Mouse (Mus musculus) cerebellum, postnatal 14 days (tissue): Measurements from ENCODE around the gene Trpm3.

ENCODE experiments used
- DNase-seq, 2 experiments: peaks; one replicate each; pipeline ENCODE4 v3.0.0; 2021; ENCODE audit warnings: mixed read lengths in 2 of 2

Gene Trpm3

DNA sequence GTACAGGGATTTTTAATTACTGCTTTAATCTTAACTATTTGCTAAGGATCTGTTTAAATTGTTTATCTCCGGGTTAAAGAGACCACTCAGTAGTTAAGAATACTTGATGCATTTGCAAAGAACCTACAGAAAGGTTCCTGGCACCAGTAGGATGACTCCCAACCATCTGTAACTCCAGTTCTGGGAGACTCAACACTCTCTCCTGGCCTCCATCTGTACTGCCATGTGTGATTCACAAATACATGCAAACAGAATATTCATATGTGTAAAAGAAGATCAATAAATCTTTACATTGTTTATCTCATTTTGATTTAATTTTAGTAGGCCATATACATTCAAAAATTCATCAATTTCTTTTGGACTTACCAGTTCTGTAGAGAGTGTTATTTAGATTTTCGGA, 731.0 kb downstream of the Trpm3 start:
- DNase-seq = no peak

- DNase-seq = no peak
These were observed 733.6 kb downstream of the Trpm3 start for GRCm38 (mm10) chr19:22872456-22872855.

- no peak for DNase-seq
These were observed 741.4 kb downstream of the Trpm3 start for GRCm38 (mm10) chr19:22880199-22880598.

DNA sequence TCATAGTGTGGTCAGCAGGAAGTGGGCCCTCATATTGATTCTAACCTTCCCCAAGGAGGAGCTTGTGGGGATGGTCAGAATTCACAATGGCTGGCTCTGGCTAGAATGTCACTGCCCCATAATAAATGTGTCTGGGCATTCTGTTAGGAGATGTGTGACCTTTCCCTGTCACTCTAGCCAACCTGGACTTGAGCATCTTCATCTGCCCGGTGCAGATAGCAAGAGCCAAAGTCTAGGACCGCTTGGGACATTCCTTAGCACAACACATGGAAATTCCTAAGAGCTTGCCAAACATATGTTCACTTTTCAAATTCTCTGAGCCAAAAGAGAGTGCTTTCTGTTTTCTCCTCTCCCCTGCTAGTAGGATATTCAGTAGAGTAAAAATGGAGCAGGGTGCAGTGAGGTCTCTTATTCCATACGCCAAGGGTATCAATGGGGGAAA, 743.8 kb downstream of the Trpm3 start:
- DNase-seq = peak; percentile 39 to 70

GRCm38 (mm10) chr19:22883154-22883553, 744.3 kb downstream of the Trpm3 start:
- no peak for DNase-seq

GRCm38 (mm10) chr19:22883744-22884317, 745.0 kb downstream of the Trpm3 start:
- peak; percentile 77 to 85 for DNase-seq

DNA sequence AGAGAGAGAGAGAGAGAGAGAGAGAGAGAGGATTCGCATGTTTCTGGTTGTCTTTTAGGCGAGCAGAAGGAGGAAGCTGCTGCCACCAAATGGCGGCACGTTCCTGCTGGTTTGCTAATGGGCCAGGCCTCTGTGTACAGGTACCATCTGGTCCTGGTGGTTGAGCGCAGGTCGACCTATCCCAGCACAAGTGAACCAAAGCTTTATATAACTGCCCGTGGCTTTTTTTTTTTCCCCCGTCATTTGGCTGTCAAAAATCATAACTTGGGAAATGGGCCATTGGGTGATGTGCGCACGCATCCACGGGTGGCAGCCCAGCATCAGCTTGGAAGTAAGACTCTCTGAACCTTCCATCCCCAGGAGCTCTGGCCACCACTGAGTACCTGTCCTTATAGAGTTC, 745.5 kb downstream of the Trpm3 start:
- DNase-seq = peak; percentile 85 to 88

DNA sequence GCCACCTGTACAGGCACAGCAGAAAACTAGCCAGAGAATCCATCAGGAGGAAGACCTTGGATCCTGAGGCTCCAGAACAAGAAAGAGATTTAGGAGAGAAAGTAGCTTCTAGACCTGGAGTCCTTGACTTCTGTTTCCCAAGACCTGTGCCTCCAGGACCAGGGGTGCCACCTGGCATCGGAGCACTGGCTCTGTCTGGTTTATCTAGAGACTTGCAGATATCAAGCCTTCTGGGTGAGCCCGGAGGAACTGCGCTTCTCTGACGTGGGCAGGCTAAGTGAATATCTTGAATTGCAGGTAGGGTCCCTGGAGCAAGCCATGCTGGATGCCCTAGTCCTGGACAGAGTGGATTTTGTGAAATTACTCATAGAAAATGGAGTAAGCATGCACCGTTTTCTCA, 746.2 kb downstream of the Trpm3 start:
- peak; percentile 33 to 56 for DNase-seq

- no peak for DNase-seq
These were observed 763.0 kb downstream of the Trpm3 start for GRCm38 (mm10) chr19:22901892-22902291.

DNA sequence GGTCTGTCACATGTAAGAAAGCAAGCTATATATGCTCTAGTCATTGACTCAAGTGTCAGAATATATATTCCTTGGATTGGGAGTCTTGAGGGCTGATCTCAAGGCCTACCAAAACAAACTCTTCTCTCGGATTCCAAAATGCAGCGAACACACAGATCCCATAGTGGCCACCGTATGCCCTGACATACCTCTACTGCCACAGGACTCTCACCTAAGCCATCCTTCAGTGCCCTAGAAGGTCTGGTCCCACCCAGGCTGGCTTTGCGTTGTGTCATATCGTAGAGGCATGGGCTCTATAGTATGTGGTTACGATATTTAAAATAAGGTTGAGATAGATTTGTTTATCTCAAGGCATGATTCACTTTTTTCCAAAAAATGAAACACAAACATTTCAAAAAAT, 763.5 kb downstream of the Trpm3 start:
- DNase-seq = no peak

DNA sequence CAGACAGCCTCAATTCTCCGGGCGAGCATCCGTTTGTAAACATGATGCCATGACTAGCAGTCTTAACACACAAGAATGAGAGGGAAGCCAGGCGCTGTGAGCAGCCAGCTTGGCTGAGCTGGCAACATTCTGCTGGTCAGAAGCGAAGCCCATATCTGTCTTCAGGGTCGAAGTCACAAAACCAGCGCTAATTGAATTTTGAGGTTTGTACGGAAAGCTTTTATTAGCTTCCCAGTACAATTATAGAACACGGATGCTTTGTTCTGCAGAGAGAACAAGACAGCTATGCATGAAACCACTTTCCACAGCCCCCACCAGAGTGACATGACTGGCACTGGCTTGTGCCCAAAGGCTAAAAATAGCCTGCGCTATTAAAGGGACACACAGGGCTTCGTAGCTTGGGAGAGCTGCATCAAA, 766.2 kb downstream of the Trpm3 start:
- peak; percentile 89 to 93 for DNase-seq

- DNase-seq = no peak
These were observed 771.8 kb downstream of the Trpm3 start for GRCm38 (mm10) chr19:22910686-22911085.

GRCm38 (mm10) chr19:22912971-22913370, 774.1 kb downstream of the Trpm3 start:
- no peak for DNase-seq

DNA sequence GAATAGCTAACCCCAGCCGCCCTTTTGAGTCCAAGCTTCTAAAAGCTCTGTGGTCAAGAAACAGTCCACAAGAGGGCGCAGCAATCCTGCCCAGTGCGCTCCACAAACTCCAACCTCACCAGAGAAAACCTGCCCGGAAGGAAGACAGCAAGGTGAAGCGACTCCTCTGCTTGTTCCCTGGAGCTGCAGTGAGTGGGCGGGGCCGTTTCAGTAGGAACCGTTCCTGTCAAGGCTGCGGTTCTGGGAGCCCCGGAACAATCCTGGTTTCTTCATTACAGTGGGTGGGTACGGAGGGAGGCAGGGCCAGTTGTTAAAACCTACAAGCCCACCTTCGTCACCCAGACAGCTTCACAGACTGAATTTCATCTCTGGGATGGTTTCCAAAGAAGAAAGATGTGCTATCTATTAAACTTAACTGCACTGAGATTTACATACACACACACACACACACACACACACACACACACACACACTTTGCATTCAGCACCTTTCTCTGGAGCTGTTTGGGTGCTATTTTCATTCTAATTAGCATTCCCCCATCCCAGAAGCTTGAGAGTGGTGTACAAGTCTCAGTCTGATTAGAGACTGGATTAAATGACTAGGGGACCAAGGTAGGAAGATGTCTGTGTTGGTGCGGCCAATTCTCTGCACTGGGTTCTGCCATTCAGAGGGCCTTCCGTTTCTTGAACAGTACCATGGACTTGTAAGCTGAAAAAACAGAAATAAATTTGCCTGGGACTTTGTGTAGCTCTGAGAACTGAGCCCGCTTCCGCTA, 777.2 kb downstream of the Trpm3 start:
- peak; percentile 95 to 96 for DNase-seq

DNA sequence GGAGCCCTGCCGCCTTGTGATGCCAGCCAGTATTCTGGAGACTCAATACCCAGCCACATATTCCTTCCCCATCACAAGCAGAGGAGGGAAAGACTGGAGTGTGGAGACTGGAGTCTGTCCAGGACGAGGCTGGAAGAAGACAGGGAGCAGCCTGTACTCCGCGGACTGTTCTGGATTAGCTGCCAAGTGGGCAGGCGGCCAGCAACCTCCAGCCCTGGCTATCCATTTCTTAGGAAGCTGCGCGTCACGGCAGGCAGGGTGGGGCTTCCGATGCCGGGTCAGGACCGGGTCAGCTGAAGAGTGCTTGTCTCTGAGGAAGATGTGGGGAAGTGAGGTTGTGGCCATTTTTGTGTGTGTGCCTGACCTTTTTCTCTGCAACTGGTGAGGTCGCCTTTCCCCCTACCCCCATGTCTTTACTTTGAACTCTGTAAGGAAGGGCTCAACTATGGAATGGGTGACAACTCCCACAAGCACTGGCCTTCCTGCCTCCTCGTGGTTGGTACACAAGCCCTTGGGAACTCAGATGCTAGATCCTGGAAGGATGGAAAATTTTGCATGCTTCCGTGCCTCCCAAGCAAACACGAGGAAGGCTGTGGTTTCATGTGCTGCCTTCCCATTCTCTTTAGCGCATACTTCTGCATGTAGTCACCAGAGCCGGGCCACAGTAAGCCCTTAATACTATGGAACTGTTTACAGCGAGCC, 777.9 kb downstream of the Trpm3 start:
- peak; percentile 100 for DNase-seq

- no peak for DNase-seq
These were observed 778.5 kb downstream of the Trpm3 start for GRCm38 (mm10) chr19:22917345-22917735.

- DNase-seq = no peak
These were observed 782.1 kb downstream of the Trpm3 start for GRCm38 (mm10) chr19:22920949-22921348.

DNA sequence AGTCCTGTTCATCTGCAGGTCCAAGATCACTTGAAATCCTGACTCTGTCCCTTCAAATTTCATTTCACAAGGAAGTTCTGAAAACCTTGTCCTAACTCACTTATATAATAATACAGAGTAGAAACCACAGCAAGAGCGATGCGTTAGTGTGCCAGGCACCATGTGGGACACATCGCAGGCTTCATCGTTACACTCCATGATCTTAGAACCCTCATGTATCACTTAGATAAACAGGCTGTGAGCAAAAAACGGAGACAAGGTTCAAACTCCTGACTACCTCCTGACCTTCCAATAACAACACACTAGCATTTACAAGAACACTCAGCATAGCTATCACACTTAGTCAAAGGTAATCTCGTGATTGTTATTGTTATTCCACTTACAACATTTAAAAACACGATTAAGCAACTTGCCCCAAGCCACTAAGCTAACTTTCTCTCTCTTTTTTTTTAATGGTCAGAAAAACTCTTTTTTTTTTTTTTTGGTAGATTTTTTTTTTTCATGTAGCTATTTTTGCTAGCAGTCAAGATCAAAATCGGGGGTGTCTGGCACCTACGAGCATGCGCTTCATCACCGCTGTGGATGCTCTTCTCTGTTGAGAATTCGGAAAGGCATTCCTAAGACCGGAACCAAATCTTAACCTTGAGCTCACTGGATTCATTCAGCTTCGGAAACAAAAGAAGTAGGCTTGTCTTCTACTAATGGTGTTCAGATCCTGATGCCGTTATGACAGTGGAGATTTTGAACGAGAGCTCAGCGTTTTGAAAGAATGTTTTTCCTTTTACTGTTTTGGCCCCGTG, 784.2 kb downstream of the Trpm3 start:
- no peak for DNase-seq

- DNase-seq = no peak
These were observed 786.4 kb downstream of the Trpm3 start for GRCm38 (mm10) chr19:22925284-22925683.

GRCm38 (mm10) chr19:22926753-22927152, 787.9 kb downstream of the Trpm3 start:
- no peak for DNase-seq

- no peak for DNase-seq
These were observed 789.5 kb downstream of the Trpm3 start for GRCm38 (mm10) chr19:22928366-22928765.

- no peak for DNase-seq
These were observed 790.9 kb downstream of the Trpm3 start for GRCm38 (mm10) chr19:22929768-22930167.

DNA sequence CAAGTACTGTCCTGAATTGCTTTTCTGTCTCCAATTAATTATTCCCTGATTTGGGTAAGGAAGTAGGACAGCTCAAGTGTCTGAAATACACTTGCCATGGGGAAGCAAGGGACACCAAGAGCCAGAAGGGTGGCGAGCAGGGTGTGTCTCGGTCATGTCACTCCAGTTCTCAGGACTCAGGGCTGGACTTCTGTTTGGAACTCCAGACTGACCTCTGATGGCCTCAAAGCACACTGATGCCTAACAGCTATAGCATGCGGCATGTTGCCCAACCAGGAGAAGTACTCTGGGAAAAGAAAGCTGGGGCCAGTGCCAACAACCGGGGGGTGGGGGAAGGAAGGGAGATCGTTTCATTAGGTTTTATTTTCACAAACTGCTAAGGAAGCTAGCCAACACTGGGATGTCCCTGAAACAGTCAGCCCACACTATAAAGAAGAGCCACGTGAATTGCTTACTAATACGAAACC, 791.6 kb downstream of the Trpm3 start:
- DNase-seq = peak; percentile 70 to 78
